Mouse (Mus musculus) megakaryocyte, embryonic 14.5 days (primary cell): Measurements from ENCODE around the gene Brsk1.

Experiments
- FLI1 ChIP-seq: IDR thresholded peaks from 2 replicates; pipeline ENCODE4 v1.6.1; 2012; ENCODE audit warnings: low read length, inconsistent platforms, mixed read lengths
- GATA1 ChIP-seq: IDR thresholded peaks from 3 replicates; pipeline ENCODE4 v1.6.1; 2012; ENCODE audit warnings: mixed read lengths, low read length, inconsistent platforms, borderline replicate concordance

DNA sequence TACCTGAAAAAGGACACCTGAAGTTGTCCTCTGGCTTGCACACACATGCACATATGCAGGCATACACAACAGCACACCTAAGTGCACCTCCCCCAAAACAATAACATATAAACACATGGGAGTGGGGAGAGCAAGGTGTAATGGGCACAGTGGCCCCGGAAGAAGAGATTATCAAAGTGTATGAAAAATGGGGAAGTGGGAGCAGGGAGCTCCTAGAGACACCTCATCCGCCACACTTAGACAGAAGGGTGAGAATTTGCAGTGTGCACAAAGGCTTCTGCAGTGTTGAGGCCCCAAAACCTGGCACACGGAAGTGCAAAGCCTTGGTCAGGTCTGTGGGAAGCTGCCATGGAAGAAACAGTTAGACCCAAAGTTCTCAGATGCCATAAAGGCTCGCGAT lies 40.7 kb downstream of the Brsk1 start:
- TF ChIP-seq GATA1 (no peak), FLI1 (no peak)
